Mouse (Mus musculus): ENCODE measurements around the gene Dis3l2.

Dis3l2 gene

GRCm38 (mm10) chr1:86733160-86733821, 29.7 kb downstream of the Dis3l2 start:
- no peak for DNase-seq (ENCODE audit: low spot score in 2 of 2)

DNA sequence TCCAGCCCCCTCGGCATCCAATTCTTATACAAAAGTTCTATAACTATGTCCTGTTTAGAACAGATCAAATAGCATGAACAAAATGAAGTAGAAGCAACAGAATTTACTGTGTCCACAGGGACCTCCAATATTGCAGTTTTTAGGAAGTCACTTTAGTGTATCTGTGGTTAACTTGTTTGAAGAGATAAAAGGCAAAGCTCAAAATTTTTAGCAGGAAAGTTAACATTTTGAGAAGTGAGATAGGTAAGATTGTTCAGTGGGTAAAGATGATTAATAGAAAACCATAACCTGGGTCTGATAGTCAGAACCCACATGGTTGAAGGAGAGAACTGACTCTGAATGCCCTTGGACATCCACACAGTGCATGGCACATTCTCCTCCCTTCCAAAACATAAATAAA, 32.8 kb downstream of the Dis3l2 start:
- no peak for DNase-seq (ENCODE audit: low spot score in 2 of 2)

DNA sequence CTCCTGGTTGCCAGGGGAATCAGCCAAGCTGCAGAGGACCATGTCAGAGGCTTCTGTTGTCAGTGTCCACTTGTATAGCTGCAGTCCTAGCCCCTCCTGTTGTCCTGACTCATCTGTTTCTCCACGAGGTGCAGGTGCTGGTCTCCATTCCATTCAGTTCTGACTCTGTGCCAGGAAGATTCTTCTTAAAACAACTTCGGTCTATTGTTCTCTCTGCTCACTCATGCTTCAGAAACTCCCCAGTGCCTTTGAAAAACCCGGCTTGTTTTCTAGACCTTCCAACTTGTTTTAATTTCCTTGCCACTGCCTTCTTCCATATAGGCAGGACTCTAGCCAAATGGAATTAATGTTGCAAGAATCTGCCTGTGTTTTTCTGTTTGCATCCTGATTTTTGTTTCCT, 39.3 kb downstream of the Dis3l2 start:
- no peak for DNase-seq (ENCODE audit: low spot score in 2 of 2)

DNA sequence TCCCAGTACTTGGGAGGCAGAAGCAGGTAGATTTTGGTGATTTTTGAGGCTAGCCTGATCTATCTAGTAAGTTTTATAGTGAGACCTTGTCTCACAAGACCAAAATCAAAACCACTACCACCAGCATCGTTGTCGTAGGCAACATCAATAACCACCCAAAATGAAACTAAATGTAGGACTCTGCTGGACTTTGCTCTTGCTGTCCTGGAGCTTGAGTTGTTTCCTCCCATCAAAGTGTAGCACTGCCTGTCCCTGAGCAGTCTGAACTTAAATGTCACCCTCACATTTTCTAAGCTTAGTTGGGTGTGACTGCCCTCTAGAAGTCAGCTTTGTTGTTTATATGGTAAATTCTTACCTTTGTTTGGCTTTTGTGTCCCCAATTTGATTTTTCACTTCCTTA, 43.4 kb downstream of the Dis3l2 start:
- no peak for DNase-seq (ENCODE audit: low spot score in 2 of 2)

DNA sequence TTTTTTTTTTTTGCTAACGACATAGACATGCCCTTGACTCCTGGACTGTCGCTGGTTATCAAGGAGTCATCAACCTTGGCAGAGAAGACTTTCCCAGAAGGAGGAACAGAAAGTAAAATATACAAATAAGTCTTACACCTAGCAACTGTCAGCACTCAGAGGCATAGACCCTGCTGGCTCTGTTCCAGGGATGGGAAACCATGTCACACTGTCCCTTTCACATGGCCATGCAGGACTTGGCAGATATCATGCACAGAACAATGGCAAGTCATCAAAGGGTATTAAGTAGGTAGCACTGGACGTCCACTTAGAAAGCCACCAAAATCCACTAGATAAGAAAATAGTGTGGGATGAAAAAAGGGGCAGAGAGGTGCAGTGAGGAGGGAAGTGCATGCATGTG, 46.5 kb downstream of the Dis3l2 start:
- no peak for DNase-seq (ENCODE audit: low spot score in 2 of 2)

GRCm38 (mm10) chr1:86753416-86753815, 49.8 kb downstream of the Dis3l2 start:
- DNase-seq (ENCODE audit: low spot score in 2 of 2), result no peak

DNA sequence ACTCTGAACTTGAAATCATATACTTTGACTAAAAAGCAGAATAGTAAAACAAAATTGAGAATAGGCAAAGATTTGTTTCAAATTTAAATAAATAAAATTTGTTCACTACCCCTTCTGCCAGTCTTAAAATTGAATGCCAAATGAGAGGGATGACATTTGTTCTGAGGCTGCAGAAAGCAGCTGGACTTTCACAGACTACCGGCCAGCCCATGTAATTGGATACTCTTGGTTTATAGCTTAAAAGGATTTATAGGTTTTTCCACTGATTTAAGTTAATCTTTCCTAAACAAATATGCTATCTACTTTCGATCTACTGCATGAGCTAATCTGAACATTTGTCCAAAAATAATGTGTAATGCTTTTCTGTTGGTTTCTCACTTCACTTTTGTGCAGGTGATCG, 50.7 kb downstream of the Dis3l2 start:
- no peak for DNase-seq (ENCODE audit: low spot score in 2 of 2)

DNA sequence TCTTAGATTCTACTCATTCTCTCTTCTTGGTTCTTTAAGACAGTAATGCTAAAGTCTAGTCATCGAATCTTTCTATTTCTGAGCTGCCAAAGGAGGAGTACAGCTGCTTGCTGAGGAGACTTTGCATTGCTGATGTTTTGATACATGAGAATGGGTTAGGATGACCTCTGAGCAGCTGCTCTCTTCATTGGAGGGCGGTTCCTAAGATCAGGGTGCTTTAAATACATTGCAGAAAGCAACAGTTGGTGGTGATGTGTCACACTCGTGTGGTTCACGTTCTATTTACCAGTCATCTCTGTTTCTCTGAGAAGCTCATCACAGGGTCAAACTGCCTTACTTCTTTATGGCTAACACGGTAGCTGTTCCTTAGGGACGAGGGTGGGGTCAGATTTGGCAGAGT, 54.5 kb downstream of the Dis3l2 start:
- DNase-seq (ENCODE audit: low spot score in 2 of 2), result no peak

DNA sequence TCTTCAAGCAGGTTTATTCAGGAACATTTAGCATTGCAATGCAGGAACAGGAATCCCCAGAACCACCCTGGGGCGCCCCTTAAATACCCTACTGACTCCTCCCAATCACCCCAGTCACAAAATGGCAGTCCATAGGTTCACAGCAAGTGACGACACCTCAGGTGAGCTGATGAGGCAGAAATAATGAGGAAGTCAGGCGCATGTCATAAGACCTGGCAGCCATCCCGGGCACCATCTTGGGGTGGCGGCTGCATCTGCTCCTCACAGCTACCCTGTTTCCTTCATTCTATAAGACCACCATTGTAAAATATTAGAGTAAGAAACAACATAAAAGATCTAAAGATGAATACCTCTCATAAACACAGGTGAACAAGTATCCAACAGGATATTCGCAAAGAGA, 58.6 kb downstream of the Dis3l2 start:
- no peak for DNase-seq (ENCODE audit: low spot score in 2 of 2)

- no peak for DNase-seq (ENCODE audit: low spot score in 2 of 2)
These were observed 97.6 kb downstream of the Dis3l2 start for GRCm38 (mm10) chr1:86801241-86801640.

DNA sequence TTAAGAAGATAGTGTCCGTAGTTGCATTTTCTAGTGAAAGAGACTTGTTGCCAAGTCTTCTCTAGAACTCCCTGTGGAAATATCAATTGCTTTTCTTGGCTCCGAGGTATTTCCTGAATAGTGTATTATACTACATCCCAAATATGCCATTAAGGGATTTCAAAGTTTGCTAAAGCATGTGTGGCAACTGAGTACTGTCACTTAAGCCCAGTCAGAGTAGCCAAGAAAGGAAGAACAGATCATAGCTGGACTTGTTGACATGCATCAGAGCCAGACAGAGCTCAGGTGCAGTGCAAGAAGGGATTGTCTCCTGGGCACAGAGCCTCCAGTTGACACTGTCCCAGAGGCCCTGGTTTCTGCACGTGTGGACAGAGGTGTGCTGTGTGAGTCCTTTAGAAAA, 108.1 kb downstream of the Dis3l2 start:
- DNase-seq (ENCODE audit: low spot score in 2 of 2), result no peak

DNA sequence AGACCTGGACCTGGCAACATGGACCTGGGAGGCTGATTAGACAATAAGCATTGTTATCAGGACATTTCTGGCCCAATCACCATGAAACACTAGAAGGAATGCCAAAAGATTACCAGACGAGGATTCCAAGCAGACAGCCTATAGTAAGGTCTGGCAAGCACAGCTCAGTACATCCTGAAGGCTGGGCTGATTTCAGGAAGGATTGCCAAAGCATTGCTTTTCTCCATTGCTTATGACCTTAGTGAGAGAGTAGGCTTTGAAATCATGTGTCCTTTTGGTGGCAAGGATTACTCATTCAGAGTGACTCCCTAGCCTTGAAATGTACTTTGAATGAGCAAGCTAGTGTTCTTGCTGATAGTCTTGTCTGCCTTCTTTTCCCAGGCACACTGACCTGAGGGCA, 118.7 kb downstream of the Dis3l2 start:
- no peak for DNase-seq (ENCODE audit: low spot score in 2 of 2)

- no peak for DNase-seq (ENCODE audit: low spot score in 2 of 2)
These were observed 130.9 kb downstream of the Dis3l2 start for GRCm38 (mm10) chr1:86834351-86834987.

DNA sequence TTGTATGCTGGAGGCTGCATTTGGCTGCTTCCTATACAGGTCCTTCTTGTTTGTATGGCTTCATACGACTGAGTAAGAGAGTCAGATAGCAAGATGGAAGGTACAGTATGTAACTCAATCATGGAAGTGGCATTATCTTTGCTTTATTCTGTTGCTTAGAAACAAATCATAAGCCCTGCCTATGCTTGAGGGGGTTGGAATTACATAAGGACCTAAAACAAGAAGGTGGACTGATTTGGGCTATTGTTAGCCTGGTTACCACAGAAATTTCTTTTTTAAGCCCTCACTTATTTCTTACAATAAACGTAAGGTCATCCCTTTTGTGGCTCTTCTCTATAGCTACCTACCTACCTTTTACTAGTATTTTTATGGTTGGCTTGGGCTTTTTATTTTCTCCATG, 131.4 kb downstream of the Dis3l2 start:
- DNase-seq (ENCODE audit: low spot score in 2 of 2), result no peak

DNA sequence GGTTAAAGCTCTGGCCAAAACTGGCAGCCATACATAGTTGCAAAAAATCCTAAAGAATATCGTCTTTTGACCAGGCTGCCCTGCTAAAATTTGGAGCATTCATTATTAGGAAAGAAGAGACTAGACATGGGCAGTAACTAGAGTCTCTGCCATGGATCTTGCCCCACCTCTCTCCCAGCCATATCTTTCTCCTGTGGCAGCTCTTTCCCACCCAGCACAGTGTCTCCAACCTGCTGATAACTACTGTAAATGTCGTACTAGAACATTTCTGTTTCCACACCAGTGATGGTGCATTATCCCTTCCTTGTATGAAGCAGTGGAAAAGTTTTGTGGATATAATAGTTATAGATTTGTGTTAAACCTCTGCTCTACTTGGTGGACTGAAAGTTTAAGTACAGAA, 147.1 kb downstream of the Dis3l2 start:
- DNase-seq (ENCODE audit: low spot score in 2 of 2), result no peak

DNA sequence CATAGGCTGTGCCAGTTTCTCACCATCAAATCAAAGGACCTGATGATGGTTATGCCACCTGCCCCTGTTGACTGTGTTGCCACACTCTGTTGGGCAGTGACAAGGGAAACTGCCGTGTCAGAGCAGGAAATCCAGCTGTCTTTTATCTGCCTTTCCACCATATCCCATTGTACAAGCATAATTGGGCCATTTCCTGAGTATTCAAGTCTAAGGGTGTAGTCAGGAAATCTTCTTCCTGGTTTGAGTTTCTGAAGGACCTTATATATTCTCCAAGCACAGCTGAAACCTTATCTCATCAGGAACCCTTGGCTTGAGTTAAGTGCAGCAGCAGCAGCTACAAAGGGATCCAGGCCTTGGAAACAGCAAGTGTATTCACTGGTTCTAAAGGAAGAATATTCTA, 155.3 kb downstream of the Dis3l2 start:
- no peak for DNase-seq (ENCODE audit: low spot score in 2 of 2)

DNA sequence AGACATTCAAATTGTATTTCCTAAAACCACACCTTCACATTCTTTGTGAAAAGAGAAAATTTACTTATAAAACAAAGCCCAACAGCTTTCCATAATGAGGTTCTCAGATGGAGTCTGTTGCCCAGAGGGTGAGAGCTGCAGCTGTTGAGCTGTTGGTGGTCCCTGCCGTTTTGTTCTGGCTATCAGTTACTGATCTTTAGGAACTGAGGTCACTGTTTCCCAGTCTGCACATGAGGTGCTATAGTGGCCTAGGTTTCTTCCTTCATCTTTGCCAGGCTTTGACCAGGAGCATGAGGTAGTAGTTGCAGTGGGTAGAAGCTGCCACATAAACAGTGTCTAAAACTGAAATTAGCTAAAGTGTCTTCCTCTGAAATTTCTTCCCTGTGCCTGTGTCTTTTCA, 155.8 kb downstream of the Dis3l2 start:
- DNase-seq (ENCODE audit: low spot score in 2 of 2), result no peak

GRCm38 (mm10) chr1:86873745-86874144, 170.1 kb downstream of the Dis3l2 start:
- no peak for DNase-seq (ENCODE audit: low spot score in 2 of 2)

- DNase-seq (ENCODE audit: low spot score in 2 of 2), result no peak
These were observed 175.1 kb downstream of the Dis3l2 start for GRCm38 (mm10) chr1:86878743-86879142.

DNA sequence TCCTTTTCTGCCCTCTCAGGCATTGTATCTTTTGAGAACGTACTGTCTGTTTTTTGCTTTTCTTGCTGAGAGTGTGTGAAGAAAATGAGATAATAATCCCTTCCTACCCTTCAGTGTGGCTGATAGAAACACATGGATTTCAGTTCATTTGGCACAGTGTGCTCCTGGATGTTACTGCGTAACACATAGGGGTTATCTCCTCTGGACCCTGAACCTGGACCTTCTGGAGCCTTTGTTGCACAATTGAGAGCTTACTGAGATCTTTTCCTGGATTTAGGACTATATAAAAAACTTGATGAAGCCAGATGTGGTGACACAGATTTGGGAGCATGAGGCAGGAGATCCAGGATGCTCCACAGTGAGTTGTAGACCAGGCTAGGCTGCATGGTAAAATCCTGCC, 175.9 kb downstream of the Dis3l2 start:
- no peak for DNase-seq (ENCODE audit: low spot score in 2 of 2)

DNA sequence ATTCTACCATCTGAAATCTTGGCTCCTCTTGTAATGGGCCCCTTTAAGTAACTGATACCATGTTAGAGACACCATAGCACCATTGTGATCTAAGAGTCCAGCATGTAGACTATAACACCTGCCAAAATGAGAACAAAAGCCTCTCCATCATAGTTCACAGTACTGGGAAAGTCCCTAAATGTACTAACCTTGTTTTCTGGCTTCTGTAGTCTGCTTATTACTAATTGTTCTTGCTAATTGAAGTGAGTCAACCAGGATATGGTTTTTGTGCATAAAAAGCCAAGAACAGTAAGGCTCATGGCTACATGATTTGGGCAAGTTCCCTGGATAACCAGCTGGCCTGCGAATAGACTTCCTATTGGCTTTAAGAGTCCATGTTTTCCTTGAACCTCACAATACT, 183.5 kb downstream of the Dis3l2 start:
- DNase-seq (ENCODE audit: low spot score in 2 of 2), result no peak

DNA sequence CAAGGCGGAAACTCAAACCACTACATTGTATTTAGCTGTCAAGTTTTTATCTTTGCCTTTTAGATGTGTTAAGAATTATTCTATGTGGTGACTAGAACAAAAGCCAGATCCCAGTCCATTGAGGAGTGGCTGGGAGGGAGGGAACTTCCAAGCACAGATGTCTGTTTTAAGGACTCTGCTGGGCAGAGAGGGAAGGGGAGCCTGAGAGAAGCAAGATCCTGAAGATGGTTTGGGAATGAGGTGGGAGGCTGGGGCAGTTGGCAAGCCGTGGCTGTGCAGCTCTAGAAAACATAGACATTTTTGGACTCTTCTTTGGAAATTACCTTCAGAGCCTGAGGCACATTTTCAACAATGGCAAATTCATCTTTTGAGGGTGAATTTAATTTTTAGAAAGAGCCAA, 208.9 kb downstream of the Dis3l2 start:
- no peak for DNase-seq (ENCODE audit: low spot score in 2 of 2)

- no peak for DNase-seq (ENCODE audit: low spot score in 2 of 2)
These were observed 210.3 kb downstream of the Dis3l2 start for GRCm38 (mm10) chr1:86913896-86914295.

- DNase-seq (ENCODE audit: low spot score in 2 of 2), result no peak
These were observed 211.1 kb downstream of the Dis3l2 start for GRCm38 (mm10) chr1:86914697-86915096.

All from spleen, postnatal 36 days (tissue).